7 mouse cellular contexts compared by ENCODE assay signal in the genomic region with DNA sequence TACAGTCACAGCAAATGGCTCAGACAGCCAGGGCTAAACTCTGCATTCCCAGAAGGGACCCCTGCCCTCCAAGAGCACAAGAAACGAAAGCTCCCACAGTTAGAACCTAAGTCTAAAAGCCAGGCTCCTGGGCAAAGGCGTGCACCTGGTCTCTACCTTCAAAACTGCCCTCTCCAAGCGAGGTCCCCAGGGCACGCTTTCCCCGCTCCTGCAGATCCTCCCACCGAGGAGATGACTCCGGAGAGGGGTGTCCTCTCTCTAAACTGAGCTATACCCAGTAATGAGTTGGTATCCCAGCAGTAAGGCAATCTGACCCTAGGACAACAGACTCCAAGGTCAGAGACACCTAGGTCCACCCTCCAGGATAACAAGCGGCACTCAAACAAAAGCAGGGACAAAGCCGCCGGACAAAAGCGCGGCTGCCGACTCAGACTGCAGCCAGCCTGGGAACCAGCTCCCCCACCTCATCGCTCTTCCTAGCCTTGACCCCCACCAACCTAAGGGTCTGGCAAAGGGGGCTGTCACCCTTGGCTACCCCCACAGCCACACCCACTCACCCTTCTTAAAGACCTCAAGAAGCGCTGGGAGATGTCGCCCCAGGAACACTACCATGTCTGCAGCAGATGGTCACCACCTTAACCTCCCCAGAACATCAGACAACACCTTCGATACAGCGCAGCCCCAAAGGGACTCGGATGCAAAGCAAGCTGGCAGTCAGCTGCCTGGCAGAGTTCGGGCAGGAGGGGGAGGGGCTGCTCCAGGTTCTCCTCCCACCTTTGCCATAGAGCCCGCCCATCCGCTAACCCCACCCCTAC. TPM values are rescaled to one million over a fixed set of nuclear protein-coding genes. Genes with fewer than 3 reads are reported as not detected.
DNase-seq lines count a peak whose midpoint lies in the region; ATAC-seq and TF ChIP-seq lines count a peak whose summit lies in the region.

No protein-coding gene starts in this region.

- no peak for ATAC-seq in hindbrain, embryonic 11.5 days (ENCODE audit: low FRiP score)
- no peak for ATAC-seq in limb, embryonic 14.5 days (ENCODE audit: low FRiP score, low read depth)

- DNase-seq in ES-CJ7 (ENCODE audit: low read depth, low spot score) (peak; percentile 55), R1 (ENCODE audit: low read depth, low spot score) (peak; percentile 49)
- no peak for DNase-seq in hindbrain, embryonic 11.5 days (ENCODE audit: low spot score)
- DNase-seq in limb, embryonic 14.5 days (ENCODE audit: low spot score): no peak
- no peak for DNase-seq in ovary, postnatal 36 days (ENCODE audit: low spot score)
- DNase-seq in Muller cell, postnatal 12 days (ENCODE audit: inconsistent ontology term): no peak
- DNase-seq in left cerebral cortex, postnatal 36 days (ENCODE audit: low spot score in 2 of 2): no peak

- H3K36me3 ChIP-seq in hindbrain, embryonic 11.5 days (ENCODE audit: control insufficient read depth, insufficient read depth, low read length): no peaks in the 10 kb centered on the region
- peaks cover 27% of the 10 kb centered on the region for H3K36me3 ChIP-seq in limb, embryonic 14.5 days (ENCODE audit: control insufficient read depth, insufficient read depth, low read length)

- TF ChIP-seq POLR2A in limb, embryonic 14.5 days (IDR thresholded peaks at IDR 0.05; ENCODE audit: borderline replicate concordance, extremely low read depth, insufficient read depth, insufficient read length): no peak

- 10% methylated on average over 22 of the region's 22 CpGs for WGBS in hindbrain, embryonic 11.5 days
- 7% methylated on average over 22 of the region's 22 CpGs for WGBS in limb, embryonic 14.5 days

- H3K4me2 ChIP-seq in hindbrain, embryonic 11.5 days (replicated peaks; ENCODE audit: low read depth, low read length): peak overlapping the region; percentile 40
- H3K4me2 ChIP-seq in limb, embryonic 14.5 days (replicated peaks; ENCODE audit: low read depth, low read length, severe bottlenecking): peak overlapping the region; percentile 46

- intact Hi-C loops in left cerebral cortex, postnatal 36 days (cut with DNase I): no loop called here

- peaks cover 29% of the 10 kb centered on the region for H3K4me1 ChIP-seq in hindbrain, embryonic 11.5 days (replicated peaks; ENCODE audit: control insufficient read depth, insufficient read depth, low read length)
- peaks cover 39% of the 10 kb centered on the region for H3K4me1 ChIP-seq in limb, embryonic 14.5 days (ENCODE audit: control insufficient read depth, insufficient read depth, low read length)

- peak overlapping the region; percentile 35 for H3K4me3 ChIP-seq in hindbrain, embryonic 11.5 days (ENCODE audit: low read depth, low read length)
- H3K4me3 ChIP-seq in limb, embryonic 14.5 days (replicated peaks; ENCODE audit: low read length): peak overlapping the region; percentile 24

- peaks cover 4% of the 10 kb centered on the region; the same call in 1 of the 2 replicates for H3K27me3 ChIP-seq in hindbrain, embryonic 11.5 days (ENCODE audit: control insufficient read depth, insufficient read depth, low read length)
- H3K27me3 ChIP-seq in limb, embryonic 14.5 days (ENCODE audit: control insufficient read depth, insufficient read depth, low read length): no peaks in the 10 kb centered on the region

- no peaks in the 10 kb centered on the region for H3K9me3 ChIP-seq in hindbrain, embryonic 11.5 days (ENCODE audit: control insufficient read depth, low read length)
- H3K9me3 ChIP-seq in limb, embryonic 14.5 days (ENCODE audit: control insufficient read depth, low read length): no peaks in the 10 kb centered on the region

- H3K27ac ChIP-seq in hindbrain, embryonic 11.5 days (ENCODE audit: low read depth, low read length): peak overlapping the region; percentile 52
- H3K27ac ChIP-seq in limb, embryonic 14.5 days (replicated peaks; ENCODE audit: low read depth, low read length): no peak overlapping the region; the same call in 1 of the 2 replicates

- peak overlapping the region; percentile 70 for H3K9ac ChIP-seq in hindbrain, embryonic 11.5 days (ENCODE audit: low read depth, low read length)
- H3K9ac ChIP-seq in limb, embryonic 14.5 days (ENCODE audit: low read depth, low read length, severe bottlenecking): peak overlapping the region; percentile 44

RNA-seq across cellular contexts. Expression of a gene that starts 33.8 kb away (rescaled TPM):
- polyA plus RNA-seq in hindbrain, embryonic 11.5 days (2014; fragmentation: Nextera tagmentation; extraction: Ambion mirVana): 3.2 and 3.6 TPM in 2 replicates
- 17.1 and 22.5 TPM in 2 replicates for polyA plus RNA-seq in limb, embryonic 14.5 days (2012; rRNA removed)
- polyA plus RNA-seq in limb, embryonic 14.5 days (2014; fragmentation: Nextera tagmentation; extraction: Ambion mirVana): 7.6 and 9.2 TPM in 2 replicates
- 10 to 100 TPM; 19.7 to 27.1 TPM for total RNA-seq in left cerebral cortex, postnatal 36 days (2021)

RNA-seq across cellular contexts. Expression of a gene that starts 37.8 kb away (rescaled TPM):
- polyA plus RNA-seq in hindbrain, embryonic 11.5 days (2014; fragmentation: Nextera tagmentation; extraction: Ambion mirVana): 102 and 109 TPM in 2 replicates
- 37.7 and 50.3 TPM in 2 replicates for polyA plus RNA-seq in limb, embryonic 14.5 days (2012; rRNA removed)
- polyA plus RNA-seq in limb, embryonic 14.5 days (2014; fragmentation: Nextera tagmentation; extraction: Ambion mirVana): 78.7 and 79.5 TPM in 2 replicates
- 10 to 100 TPM; 89.6 to 93.2 TPM for total RNA-seq in left cerebral cortex, postnatal 36 days (2021)

RNA-seq across cellular contexts. Expression of a gene that starts 37.9 kb away (rescaled TPM):
- polyA plus RNA-seq in hindbrain, embryonic 11.5 days (2014; fragmentation: Nextera tagmentation; extraction: Ambion mirVana): 19.9 and 20.7 TPM in 2 replicates
- polyA plus RNA-seq in limb, embryonic 14.5 days (2012; rRNA removed): 59.9 and 67.7 TPM in 2 replicates
- polyA plus RNA-seq in limb, embryonic 14.5 days (2014; fragmentation: Nextera tagmentation; extraction: Ambion mirVana): 14.9 and 19.9 TPM in 2 replicates
- total RNA-seq in left cerebral cortex, postnatal 36 days (2021): 10 to 100 TPM; 33.9 to 36.0 TPM

Comparison
In these comparisons a context has a peak if more than half of its experiments do, and no peak if none do; other contexts are left out.
1. DNase-seq: peak in ES-CJ7 (single experiment) and R1 (single experiment); none in hindbrain, embryonic 11.5 days (single experiment), limb, embryonic 14.5 days (single experiment), ovary, postnatal 36 days (single experiment), Muller cell, postnatal 12 days (single experiment) and left cerebral cortex, postnatal 36 days (0 of 2).